Mouse (Mus musculus) cerebellum, adult 2 months (tissue): ENCODE results near the gene Cdk6. TPM values are rescaled to one million over a fixed set of nuclear protein-coding genes. Genes with fewer than 3 reads are reported as not detected.
"Not testable (repeated sequence)": the region's sequence is repeated elsewhere in the genome, so short reads cannot be mapped to it uniquely, and the experiment has no call there.

ENCODE experiments used
- DNase-seq, 2 experiments: peaks; one replicate each; pipeline ENCODE4 v3.0.0; 2021
- H3K27ac ChIP-seq: fragments of 200-500 bp; 2 replicates; pipeline ENCODE4 v1.5.1; 2012; ENCODE audit warnings: low read length, control low read depth, inconsistent platforms; ENCODE audit not compliant: insufficient read depth
- H3K27me3 ChIP-seq: fragments of 200-500 bp; 2 replicates; pipeline ENCODE4 v1.6.1; 2012; ENCODE audit warnings: inconsistent platforms, mild to moderate bottlenecking, low read length, moderate library complexity; ENCODE audit not compliant: control insufficient read depth, insufficient read depth
- H3K4me1 ChIP-seq: fragments of 200-500 bp; 2 replicates; pipeline ENCODE4 v1.6.1; 2011; ENCODE audit warnings: low read length; ENCODE audit not compliant: control insufficient read depth, insufficient read depth
- H3K4me3 ChIP-seq: fragments of 200-500 bp; replicated peaks from 2 replicates; pipeline ENCODE3; 2011; ENCODE audit warnings: mild to moderate bottlenecking, low read depth, low read length, control low read depth; ENCODE audit not compliant: insufficient read depth
- CTCF ChIP-seq: fragments of 200-500 bp; IDR thresholded peaks from 2 replicates; pipeline ENCODE4 v1.5.1; 2011; ENCODE audit warnings: low read depth, mild to moderate bottlenecking, control low read depth, low read length, moderate library complexity, borderline replicate concordance; ENCODE audit not compliant: insufficient read depth
- POLR2A ChIP-seq: fragments of 200-500 bp; IDR thresholded peaks from 2 replicates; pipeline ENCODE4 v1.6.1; 2011; ENCODE audit warnings: low read length, control low read depth, borderline replicate concordance; ENCODE audit not compliant: insufficient read depth
- WGBS: fragments of 180-500 bp; shearing (Covaris S2); methylation state at CpG from one replicate; pipeline ENCODE4 v1.1.7; 2018; 5-methylcytosine and 5-hydroxymethylcytosine counted together
- polyA plus RNA-seq: library from polyadenylated mRNA; depleted of rRNA; stranded (reverse); fragments of >200 nt; gene quantifications from 2 replicates; pipeline ENCODE4 v1.2.3, GENCODE M21; 2012

The Cdk6 gene
- polyA plus RNA-seq, 1 experiment, result 0.39 TPM

DNA sequence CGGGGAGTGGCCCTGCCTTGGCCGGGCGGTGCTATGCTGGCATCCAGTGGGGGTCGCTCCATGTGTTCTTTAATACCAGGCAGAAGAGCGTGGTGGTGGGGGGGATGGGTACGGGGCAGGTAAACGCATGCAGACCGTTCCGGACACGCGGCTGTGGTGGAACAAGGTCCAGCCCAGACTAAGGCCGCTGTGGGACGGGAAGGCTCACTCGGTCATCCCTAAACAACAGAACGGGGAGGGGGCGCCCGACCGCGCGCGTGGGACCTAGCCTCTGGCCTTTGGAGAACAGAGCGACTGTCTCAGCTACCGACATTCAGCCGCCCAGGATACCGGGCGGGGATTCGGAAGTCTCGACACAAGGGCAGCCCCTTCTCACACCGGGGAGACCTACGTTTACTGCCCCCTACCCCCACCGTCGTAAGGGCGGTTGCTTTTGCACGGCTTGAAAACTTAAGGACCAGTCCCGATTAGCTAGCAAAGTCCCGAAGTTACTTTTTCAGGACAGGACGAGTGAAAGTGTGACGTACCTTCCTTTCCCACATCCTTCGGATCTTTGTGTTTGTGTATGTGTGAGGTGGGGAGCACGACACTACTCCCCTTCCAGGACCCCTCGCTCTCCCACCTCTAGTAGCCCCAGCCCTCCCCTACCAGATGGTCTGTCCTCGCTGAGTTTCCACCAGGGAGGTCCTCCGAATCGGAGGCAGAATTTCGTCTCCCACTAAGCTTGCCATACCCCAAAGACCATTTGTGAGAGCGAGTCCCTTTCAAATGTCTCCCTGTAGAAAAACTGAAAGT is 1.7 kb downstream of the Cdk6 start:
- TF ChIP-seq POLR2A (no peak), CTCF (no peak)
- Histone ChIP-seq H3K4me3 (peak overlapping the region; percentile 52), H3K27me3 (peaks cover 6% of the 10 kb centered on the region; the same call in 1 of the 2 replicates), H3K4me1 (no peaks in the 10 kb centered on the region), H3K27ac (no peak overlapping the region)
- WGBS, result under 1% methylated on average over 46 of the region's 46 CpGs
- DNase-seq, result peak in 1 of 2 experiments; percentile 16

DNA sequence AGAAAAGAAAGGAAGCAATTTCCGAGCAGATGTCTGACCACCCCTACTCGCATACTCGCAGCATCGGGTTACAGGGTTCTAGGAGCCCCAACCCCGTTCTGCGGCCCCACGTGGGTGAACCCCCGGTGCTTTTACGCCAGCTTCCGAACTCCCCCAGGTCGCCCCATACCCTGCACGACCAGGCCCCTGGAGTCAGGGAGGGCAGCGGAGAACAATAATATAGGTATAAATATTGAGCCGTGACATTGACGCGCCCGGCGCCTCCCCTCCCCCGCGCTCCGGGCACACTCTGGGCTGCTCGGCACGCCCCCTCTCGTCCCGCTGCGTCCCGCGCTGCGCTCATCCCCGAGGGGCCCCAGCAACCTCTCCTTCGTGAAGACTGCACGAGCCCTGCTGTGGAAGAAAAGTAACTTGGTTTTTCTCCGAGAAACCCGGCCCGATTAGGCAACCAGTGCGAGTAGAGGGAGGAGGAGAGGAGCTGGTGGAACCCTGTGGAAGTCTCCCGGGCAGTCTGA is 2.3 kb downstream of the Cdk6 start:
- Histone ChIP-seq H3K4me1 (no peaks in the 10 kb centered on the region), H3K4me3 (peak overlapping the region; percentile 52), H3K27ac (no peak overlapping the region), H3K27me3 (peaks cover 6% of the 10 kb centered on the region; the same call in 1 of the 2 replicates)
- WGBS, result under 1% methylated on average over 37 of the region's 37 CpGs
- DNase-seq, result peak; percentile 9 to 22
- TF ChIP-seq POLR2A (no peak), CTCF (no peak)

DNA sequence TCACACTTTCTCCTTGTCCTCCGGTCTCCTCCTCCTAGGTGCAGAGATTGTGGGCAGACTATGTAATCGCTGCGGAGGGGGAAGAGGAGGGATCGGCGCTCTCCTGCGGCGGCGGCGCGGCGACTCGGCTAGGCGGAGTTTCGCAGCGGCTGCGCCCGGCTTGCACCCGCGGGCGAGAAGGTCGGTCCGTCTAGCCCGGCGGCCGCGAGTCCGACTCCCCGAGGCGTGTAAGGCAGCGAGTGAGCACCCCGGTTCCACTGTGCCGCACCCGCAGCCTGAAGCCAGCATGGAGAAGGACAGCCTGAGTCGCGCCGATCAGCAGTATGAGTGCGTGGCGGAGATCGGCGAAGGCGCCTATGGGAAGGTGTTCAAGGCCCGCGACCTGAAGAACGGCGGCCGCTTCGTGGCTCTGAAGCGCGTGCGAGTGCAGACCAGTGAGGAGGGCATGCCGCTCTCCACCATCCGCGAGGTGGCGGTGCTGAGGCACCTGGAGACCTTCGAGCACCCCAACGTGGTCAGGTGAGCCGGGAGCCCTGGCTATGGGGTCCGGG is 2.9 kb downstream of the Cdk6 start:
- TF ChIP-seq CTCF (peak; percentile 55), POLR2A (no peak)
- under 1% methylated on average over 57 of the region's 58 CpGs for WGBS
- H3K4me3 ChIP-seq, result peak overlapping the region; percentile 52
- peaks cover 6% of the 10 kb centered on the region; the same call in 1 of the 2 replicates for H3K27me3 ChIP-seq
- peak; percentile 58 to 63 for DNase-seq
- no peaks in the 10 kb centered on the region for H3K4me1 ChIP-seq
- H3K27ac ChIP-seq, result no peak overlapping the region

DNA sequence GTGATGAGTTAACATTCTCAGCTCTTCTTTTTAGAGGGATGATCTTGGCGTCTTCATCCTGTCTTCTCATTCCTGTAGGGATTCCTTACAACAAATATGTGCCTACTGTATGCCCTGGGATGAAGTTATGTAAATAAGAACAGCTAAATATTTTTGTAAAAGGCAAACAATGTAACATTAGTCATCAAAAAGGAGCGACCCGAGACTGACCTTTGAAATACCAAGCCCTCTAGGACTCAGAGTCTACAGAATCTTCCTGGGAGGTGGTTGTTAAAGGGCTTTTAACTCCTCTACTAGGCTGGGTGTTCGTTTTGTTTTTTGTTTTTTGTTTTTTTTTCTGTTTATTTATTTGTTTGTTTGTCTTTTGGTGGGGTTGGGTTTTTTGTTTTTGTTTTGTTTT is 4.3 kb downstream of the Cdk6 start:
- H3K27ac ChIP-seq, DNase-seq, H3K4me3 ChIP-seq, H3K27me3 ChIP-seq, H3K4me1 ChIP-seq: not testable (repeated sequence)
- 66% methylated on average over 4 of the region's 4 CpGs for WGBS

DNA sequence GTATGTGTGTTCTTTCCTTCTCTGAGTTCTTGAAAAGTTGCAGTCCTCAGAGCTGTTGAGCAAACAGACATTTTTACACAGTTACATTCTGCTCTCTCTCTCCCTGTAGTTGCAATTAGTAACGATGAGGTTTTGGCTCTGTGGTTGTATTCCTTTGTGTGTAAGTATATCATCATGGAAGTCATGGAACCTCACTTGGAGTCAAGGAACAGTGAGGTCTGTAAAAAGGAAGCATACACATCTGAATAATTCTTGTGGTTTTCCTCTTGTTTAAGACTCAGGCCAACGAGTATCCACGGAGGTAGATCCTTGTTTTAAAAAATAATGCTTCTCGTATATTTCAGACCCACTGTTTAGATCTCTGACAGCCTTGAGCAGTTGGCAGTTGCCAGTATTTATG is 8.1 kb downstream of the Cdk6 start:
- DNase-seq, H3K4me3 ChIP-seq, H3K27me3 ChIP-seq, H3K4me1 ChIP-seq, H3K27ac ChIP-seq: not testable (repeated sequence)
- 89% methylated on average over 4 of the region's 4 CpGs for WGBS

DNA sequence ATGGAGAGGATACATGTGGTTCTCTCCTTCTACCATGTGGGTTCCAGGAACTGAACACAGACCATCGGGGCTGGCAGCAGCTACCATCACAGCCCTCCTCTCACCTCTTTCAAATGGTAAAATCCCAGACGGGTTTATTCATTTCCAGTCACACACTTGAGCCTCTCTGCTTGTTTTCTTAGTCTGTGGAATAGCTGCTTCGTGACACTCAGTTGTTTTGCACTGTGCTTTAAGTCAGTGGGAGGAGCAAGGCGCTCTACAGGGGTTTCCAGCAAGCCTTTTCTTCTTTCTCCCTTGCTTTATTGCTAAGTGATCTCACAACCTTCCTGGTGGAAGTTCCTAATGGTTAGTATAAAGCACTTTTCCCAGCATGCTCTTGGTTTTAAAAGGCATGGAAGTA is 10.6 kb downstream of the Cdk6 start:
- not testable (repeated sequence) for H3K27ac ChIP-seq, DNase-seq, H3K4me1 ChIP-seq, H3K27me3 ChIP-seq, H3K4me3 ChIP-seq
- 61% methylated on average over 4 of the region's 4 CpGs for WGBS

DNA sequence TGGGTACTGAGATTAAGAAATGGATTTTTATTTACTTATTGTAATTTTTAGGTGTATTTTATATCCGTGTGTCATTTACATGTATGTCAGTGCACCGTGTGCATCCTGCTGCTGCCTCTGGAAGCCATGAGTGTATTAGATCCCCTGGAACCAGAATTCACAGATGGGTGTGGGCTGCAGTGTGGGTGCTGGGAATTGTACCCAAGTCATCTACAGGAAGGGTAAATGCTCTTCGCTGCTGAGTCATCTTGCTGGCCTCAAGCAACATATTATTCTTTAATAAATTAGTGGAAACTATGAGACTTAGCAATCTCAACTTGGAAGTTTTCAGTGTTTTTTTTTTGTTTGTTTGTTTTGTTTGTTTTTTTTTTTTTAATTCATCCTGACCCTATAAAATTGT is 11.0 kb downstream of the Cdk6 start:
- DNase-seq, result no peak
- no peaks in the 10 kb centered on the region for H3K27me3 ChIP-seq
- no peaks in the 10 kb centered on the region for H3K4me1 ChIP-seq
- TF ChIP-seq CTCF (no peak), POLR2A (no peak)
- no peak overlapping the region for H3K27ac ChIP-seq
- WGBS, result 92% methylated on average over 3 of the region's 3 CpGs
- no peak overlapping the region for H3K4me3 ChIP-seq

DNA sequence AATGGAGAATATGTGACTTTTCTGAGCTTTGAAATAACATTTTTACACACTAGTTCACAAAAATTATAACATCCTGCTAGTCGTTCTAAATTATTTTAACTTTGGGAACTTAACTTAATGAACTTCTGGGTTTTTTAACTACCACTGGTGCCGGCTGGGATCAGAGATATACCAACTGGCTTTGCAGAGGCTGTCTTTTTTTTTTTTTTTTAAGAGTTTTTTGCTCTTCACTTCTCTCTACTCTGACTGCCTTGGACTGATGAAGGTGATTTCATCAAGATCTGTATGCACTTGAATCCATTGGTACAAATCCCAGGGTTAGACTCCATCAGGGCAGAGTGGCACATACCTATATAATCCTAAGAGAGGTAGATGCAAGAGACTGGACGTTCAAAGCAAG is 11.5 kb downstream of the Cdk6 start:
- no peak overlapping the region for H3K4me3 ChIP-seq
- no peaks in the 10 kb centered on the region for H3K27me3 ChIP-seq
- no peaks in the 10 kb centered on the region for H3K4me1 ChIP-seq
- WGBS, result 94% methylated on average over 3 of the region's 3 CpGs
- no peak for TF ChIP-seq CTCF
- no peak for TF ChIP-seq POLR2A
- no peak overlapping the region for H3K27ac ChIP-seq
- DNase-seq, result no peak
